Mouse (Mus musculus) limb, embryonic 10.5 days (tissue): ENCODE data around the gene Gkn3. TPM values are rescaled to one million over a fixed set of nuclear protein-coding genes. Genes with fewer than 3 reads are reported as not detected.
A peak's percentile ranks its signal among the peaks of the same experiment; 100 is the strongest.

ENCODE experiments used
- DNase-seq: peaks from one replicate; pipeline ENCODE4 v3.0.0-alpha.2; 2017; ENCODE audit warnings: low spot score
- H3K27ac ChIP-seq: fragments of 300-500 bp; sonication (generic); 2 replicates; pipeline ENCODE4 v1.5.1; 2016; ENCODE audit warnings: mild to moderate bottlenecking
- H3K27me3 ChIP-seq: fragments of 300-500 bp; sonication (generic); 2 replicates; pipeline ENCODE4 v1.6.1; 2016; ENCODE audit warnings: low read depth, mild to moderate bottlenecking; ENCODE audit not compliant: poor library complexity, severe bottlenecking
- H3K36me3 ChIP-seq: fragments of 300-500 bp; sonication (generic); 2 replicates; pipeline ENCODE4 v1.6.1; 2016; ENCODE audit warnings: mild to moderate bottlenecking, moderate library complexity
- H3K4me1 ChIP-seq: fragments of 300-500 bp; sonication (generic); 2 replicates; pipeline ENCODE4 v1.6.1; 2016
- H3K4me3 ChIP-seq: fragments of 300-500 bp; sonication (generic); 2 replicates; pipeline ENCODE4 v1.5.1; 2016; ENCODE audit warnings: mild to moderate bottlenecking, moderate library complexity
- H3K9me3 ChIP-seq: fragments of 300-500 bp; sonication (generic); replicated peaks from 2 replicates; pipeline ENCODE4 v1.6.1; 2016; ENCODE audit warnings: mild to moderate bottlenecking
- WGBS: fragments of 180-500 bp; shearing (Covaris S2); methylation state at CpG from one replicate; pipeline ENCODE4 v1.1.7; 2016; 5-methylcytosine and 5-hydroxymethylcytosine counted together
- polyA plus RNA-seq: library from polyadenylated mRNA; unstranded; fragments of >200 nt; fragmentation: Nextera tagmentation; extraction: Ambion mirVana; gene quantifications from 2 replicates; pipeline ENCODE4 v1.2.1, GENCODE M21; 2016

Gene Gkn3
- polyA plus RNA-seq, result not detected in 2 replicates

GRCm38 (mm10) chr6:87388877-87389276 lies at the start of gene Gkn3:
Gene Gkn3, minus strand, starts transcription at chr6:87388935.
- H3K4me3 ChIP-seq, result no peak within 1 kb of the TSS
- WGBS, result 84% methylated on average over 7 of the region's 7 CpGs

GRCm38 (mm10) chr6:87436745-87437144 lies 48.0 kb upstream of the Gkn3 start:
- no peaks in the 10 kb centered on the region for H3K4me1 ChIP-seq
- no peak for DNase-seq
- H3K9me3 ChIP-seq, result no peaks in the 10 kb centered on the region
- H3K36me3 ChIP-seq, result no peaks in the 10 kb centered on the region
- no peak overlapping the region for H3K27ac ChIP-seq
- WGBS, result 94% methylated on average over 8 of the region's 8 CpGs
- no peaks in the 10 kb centered on the region for H3K27me3 ChIP-seq
- H3K4me3 ChIP-seq, result no peak overlapping the region

More at GRCm38 (mm10) chr6:87388877-87389276, at the start of gene Gkn3:
- no peak for DNase-seq
- Histone ChIP-seq H3K27me3 (peaks cover 25% of the 10 kb centered on the region), H3K9me3 (no peaks in the 10 kb centered on the region), H3K27ac (no peak within 1 kb of the TSS), H3K4me1 (peaks cover 5% of the 10 kb centered on the region), H3K36me3 (no peaks in the 10 kb centered on the region)

- no peaks in the 10 kb centered on the region for H3K9me3 ChIP-seq
- H3K4me1 ChIP-seq, result no peaks in the 10 kb centered on the region
- 91% methylated on average over 3 of the region's 3 CpGs for WGBS
- no peaks in the 10 kb centered on the region for H3K27me3 ChIP-seq
- no peaks in the 10 kb centered on the region for H3K36me3 ChIP-seq
- no peak for DNase-seq
- no peak overlapping the region for H3K27ac ChIP-seq
- H3K4me3 ChIP-seq, result no peak overlapping the region
These were observed 47.1 kb upstream of the Gkn3 start for GRCm38 (mm10) chr6:87435791-87436190.

GRCm38 (mm10) chr6:87428487-87429044 lies 39.8 kb upstream of the Gkn3 start, which contains the start of gene Bmp10:
Gene Bmp10, plus strand, starts transcription at chr6:87428994.
- DNase-seq, result no peak
- Histone ChIP-seq H3K27ac (no peak within 1 kb of the TSS), H3K4me3 (no peak within 1 kb of the TSS), H3K9me3 (no peaks in the 10 kb centered on the region), H3K4me1 (no peaks in the 10 kb centered on the region), H3K27me3 (no peaks in the 10 kb centered on the region), H3K36me3 (no peaks in the 10 kb centered on the region)
- WGBS, result 77% methylated on average over 7 of the region's 7 CpGs

- H3K4me3 ChIP-seq, result no peak overlapping the region
- no peaks in the 10 kb centered on the region for H3K9me3 ChIP-seq
- H3K36me3 ChIP-seq, result no peaks in the 10 kb centered on the region
- no peak overlapping the region for H3K27ac ChIP-seq
- H3K4me1 ChIP-seq, result no peaks in the 10 kb centered on the region
- 87% methylated on average over 8 of the region's 8 CpGs for WGBS
- H3K27me3 ChIP-seq, result no peaks in the 10 kb centered on the region
- DNase-seq, result no peak
These were observed 38.9 kb upstream of the Gkn3 start for GRCm38 (mm10) chr6:87427616-87428015.

- Histone ChIP-seq H3K27me3 (no peaks in the 10 kb centered on the region), H3K4me3 (no peak overlapping the region), H3K27ac (no peak overlapping the region), H3K4me1 (no peaks in the 10 kb centered on the region), H3K9me3 (no peaks in the 10 kb centered on the region), H3K36me3 (no peaks in the 10 kb centered on the region)
- DNase-seq, result no peak
- 90% methylated on average over 5 of the region's 5 CpGs for WGBS
These were observed 38.2 kb upstream of the Gkn3 start for GRCm38 (mm10) chr6:87426954-87427353.

- Histone ChIP-seq H3K27me3 (no peaks in the 10 kb centered on the region), H3K36me3 (no peaks in the 10 kb centered on the region), H3K9me3 (no peaks in the 10 kb centered on the region), H3K4me3 (no peak overlapping the region), H3K4me1 (no peaks in the 10 kb centered on the region), H3K27ac (no peak overlapping the region)
- no peak for DNase-seq
- WGBS, result 74% methylated on average over 19 of the region's 19 CpGs
These were observed 35.5 kb upstream of the Gkn3 start for GRCm38 (mm10) chr6:87424037-87424816.

- no peak overlapping the region for H3K27ac ChIP-seq
- H3K36me3 ChIP-seq, result no peaks in the 10 kb centered on the region
- H3K4me1 ChIP-seq, result no peaks in the 10 kb centered on the region
- H3K4me3 ChIP-seq, result no peak overlapping the region
- 78% methylated on average over 7 of the region's 7 CpGs for whole genome bisulfite sequencing
- no peaks in the 10 kb centered on the region for H3K27me3 ChIP-seq
- no peak for DNase-seq
- H3K9me3 ChIP-seq, result no peaks in the 10 kb centered on the region
These were observed 33.6 kb upstream of the Gkn3 start for GRCm38 (mm10) chr6:87422304-87422703.

GRCm38 (mm10) chr6:87412011-87412410 lies 23.3 kb upstream of the Gkn3 start:
- H3K27ac ChIP-seq, result no peak overlapping the region
- H3K4me1 ChIP-seq, result no peaks in the 10 kb centered on the region
- no peaks in the 10 kb centered on the region for H3K9me3 ChIP-seq
- no peak for DNase-seq
- WGBS, result 15% methylated on average over 3 of the region's 3 CpGs
- no peak overlapping the region for H3K4me3 ChIP-seq
- no peaks in the 10 kb centered on the region for H3K36me3 ChIP-seq
- no peaks in the 10 kb centered on the region for H3K27me3 ChIP-seq

- no peak for DNase-seq
- Histone ChIP-seq H3K4me3 (no peak overlapping the region), H3K27me3 (no peaks in the 10 kb centered on the region), H3K27ac (no peak overlapping the region), H3K4me1 (peaks cover 9% of the 10 kb centered on the region; the same call in 1 of the 2 replicates), H3K36me3 (no peaks in the 10 kb centered on the region), H3K9me3 (no peaks in the 10 kb centered on the region)
- 57% methylated on average over 6 of the region's 6 CpGs for WGBS
These were observed 12.7 kb upstream of the Gkn3 start for GRCm38 (mm10) chr6:87401456-87401855.

GRCm38 (mm10) chr6:87399886-87400566 lies 11.3 kb upstream of the Gkn3 start:
- Histone ChIP-seq H3K9me3 (no peaks in the 10 kb centered on the region), H3K36me3 (no peaks in the 10 kb centered on the region), H3K4me1 (peaks cover 9% of the 10 kb centered on the region; the same call in 1 of the 2 replicates), H3K27me3 (no peaks in the 10 kb centered on the region), H3K27ac (no peak overlapping the region), H3K4me3 (no peak overlapping the region)
- WGBS, result 68% methylated on average over 4 of the region's 4 CpGs
- no peak for DNase-seq

- DNase-seq, result peak; percentile 83
- H3K27me3 ChIP-seq, result no peaks in the 10 kb centered on the region
- H3K36me3 ChIP-seq, result no peaks in the 10 kb centered on the region
- no peaks in the 10 kb centered on the region for H3K9me3 ChIP-seq
- 2% methylated on average over 5 of the region's 5 CpGs for WGBS
- peaks cover 9% of the 10 kb centered on the region; the same call in 1 of the 2 replicates for H3K4me1 ChIP-seq
- H3K27ac ChIP-seq, result no peak overlapping the region
- H3K4me3 ChIP-seq, result no peak overlapping the region
These were observed 10.4 kb upstream of the Gkn3 start for GRCm38 (mm10) chr6:87399137-87399536.

GRCm38 (mm10) chr6:87394783-87395182 lies 6.0 kb upstream of the Gkn3 start:
- Histone ChIP-seq H3K36me3 (no peaks in the 10 kb centered on the region), H3K4me1 (peaks cover 1% of the 10 kb centered on the region; the same call in 1 of the 2 replicates), H3K4me3 (no peak overlapping the region), H3K27ac (no peak overlapping the region), H3K27me3 (no peaks in the 10 kb centered on the region), H3K9me3 (no peaks in the 10 kb centered on the region)
- WGBS, result 86% methylated on average over 9 of the region's 9 CpGs
- DNase-seq, result no peak
